Mouse (Mus musculus): Measurements from ENCODE around the gene Cacna1c.
"Not testable (repeated sequence)": the region's sequence is repeated elsewhere in the genome, so short reads cannot be mapped to it uniquely, and the experiment has no call there.

Cacna1c gene

DNA sequence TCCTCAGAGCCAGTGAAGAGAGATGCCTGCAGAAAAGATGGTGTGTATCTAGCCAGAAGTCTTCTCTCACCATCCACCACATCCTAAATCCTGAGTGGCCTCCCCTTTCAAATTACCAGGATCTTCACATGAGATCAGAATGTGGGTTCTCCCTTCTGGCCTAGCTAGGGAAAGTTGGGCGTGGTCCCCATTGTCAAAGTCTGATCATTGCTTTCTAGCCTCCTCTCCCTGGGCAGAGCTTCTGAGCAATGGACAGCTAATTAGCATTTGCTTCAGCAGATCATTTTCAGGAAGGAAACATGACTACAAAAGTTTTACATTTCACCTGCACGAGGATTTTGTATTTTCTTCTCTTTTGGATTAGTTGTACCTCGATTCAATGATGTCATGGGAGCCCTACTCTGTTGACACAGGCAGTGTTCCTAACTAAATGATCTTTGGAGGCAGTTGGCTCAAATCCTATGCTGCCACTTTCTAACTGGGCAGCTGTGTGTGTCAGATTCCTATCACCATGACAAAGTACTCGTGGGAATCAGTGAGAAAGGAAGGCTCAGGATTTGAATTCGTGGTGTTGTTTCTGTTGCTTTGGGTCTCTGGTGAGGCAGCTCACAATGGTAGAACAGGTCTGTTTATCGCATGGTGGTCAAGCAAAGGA lies 554.4 kb downstream of the Cacna1c start:
- no peak for DNase-seq

- DNase-seq: no peak
Observed at GRCm38 (mm10) chr6:118639816-118640215, 556.4 kb downstream of the Cacna1c start.

DNA sequence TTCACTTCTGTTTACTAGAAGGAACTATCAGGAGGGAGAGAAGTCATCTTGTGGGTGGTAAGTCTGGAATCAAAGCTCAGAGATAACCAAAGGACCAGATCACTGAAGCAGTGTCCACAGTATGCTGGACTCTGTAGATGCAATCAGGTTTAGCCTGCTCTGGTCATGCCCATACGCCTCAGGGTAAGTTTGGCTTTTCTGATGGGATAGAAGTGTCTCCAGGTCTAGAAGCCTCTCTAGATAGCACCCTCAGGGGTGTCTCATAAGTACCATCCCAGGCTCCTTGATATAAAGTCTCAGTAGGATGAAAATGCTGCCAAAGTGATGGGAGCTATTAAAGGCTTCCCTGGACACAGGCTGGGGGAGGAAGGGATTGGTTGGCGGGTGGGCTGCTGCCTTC lies 557.3 kb downstream of the Cacna1c start:
- no peak for DNase-seq

DNA sequence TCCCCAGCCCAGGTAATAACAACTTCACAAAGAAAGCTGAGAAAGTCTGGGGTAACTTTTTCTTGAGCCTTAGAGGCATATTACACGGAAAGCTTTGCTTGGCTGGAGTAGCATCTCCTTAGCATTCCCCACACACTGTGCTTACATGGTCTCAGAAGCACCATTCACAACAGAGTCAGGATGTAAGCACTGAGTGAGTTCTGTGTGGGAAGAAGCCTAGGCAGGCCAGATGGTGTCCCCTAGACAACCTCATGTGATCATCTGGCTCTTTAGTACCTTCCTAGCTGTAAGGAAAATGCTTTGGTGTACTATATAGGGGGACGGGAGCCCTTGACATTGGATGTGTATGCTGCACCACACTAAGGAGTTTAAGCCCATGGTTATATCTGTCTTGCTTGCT lies 563.7 kb downstream of the Cacna1c start:
- DNase-seq: no peak

- DNase-seq: no peak
Observed at GRCm38 (mm10) chr6:118630006-118630405, 566.2 kb downstream of the Cacna1c start.

- no peak for DNase-seq
Observed at GRCm38 (mm10) chr6:118626246-118626645, 570.0 kb downstream of the Cacna1c start.

GRCm38 (mm10) chr6:118623609-118624008 lies 572.6 kb downstream of the Cacna1c start:
- DNase-seq: no peak

DNA sequence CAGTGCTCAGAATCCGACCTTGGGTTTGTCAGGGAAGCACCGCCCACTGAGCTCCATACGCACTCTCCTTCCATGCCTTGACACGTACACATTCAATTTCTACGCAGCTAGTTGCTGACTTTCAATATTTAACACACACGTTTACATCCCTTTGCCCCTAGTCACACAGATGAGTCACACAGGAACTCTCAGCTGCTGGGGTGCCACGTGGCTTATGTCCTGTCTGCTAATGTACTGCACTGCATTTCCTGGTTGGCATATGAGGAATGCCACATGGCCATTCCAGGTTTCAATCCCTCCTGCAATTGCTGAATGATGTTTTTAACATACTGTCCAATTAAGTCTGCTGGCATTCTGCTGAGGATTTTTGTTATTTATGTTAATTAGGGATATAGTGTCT lies 574.4 kb downstream of the Cacna1c start:
- no peak for DNase-seq

GRCm38 (mm10) chr6:118621406-118621805 lies 574.8 kb downstream of the Cacna1c start:
- no peak for DNase-seq

DNA sequence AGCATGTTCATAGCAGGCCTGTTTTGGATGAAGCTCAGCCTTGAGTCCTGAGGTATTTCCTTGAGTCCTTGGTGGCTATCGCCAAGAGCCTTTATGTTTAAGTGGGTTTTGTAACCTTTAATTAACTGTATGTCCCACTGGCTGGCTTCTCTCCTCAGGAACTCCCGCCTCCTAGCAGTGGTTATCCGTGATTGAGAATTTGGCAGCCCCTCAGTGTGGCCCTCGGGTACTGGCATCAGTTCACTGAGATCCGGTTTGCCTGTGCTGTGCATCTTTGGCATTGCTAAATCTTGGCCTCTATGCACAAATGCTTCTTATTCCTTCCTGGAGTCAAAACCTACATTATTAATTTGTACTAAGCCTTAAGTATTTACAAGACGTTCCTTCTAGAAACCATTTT lies 587.3 kb downstream of the Cacna1c start:
- no peak for DNase-seq

GRCm38 (mm10) chr6:118605974-118606373 lies 590.2 kb downstream of the Cacna1c start:
- no peak for DNase-seq

- no peak for DNase-seq
Observed at GRCm38 (mm10) chr6:118603825-118604224, 592.4 kb downstream of the Cacna1c start.

GRCm38 (mm10) chr6:118595681-118596055 lies 600.5 kb downstream of the Cacna1c start:
- DNase-seq: no peak

DNA sequence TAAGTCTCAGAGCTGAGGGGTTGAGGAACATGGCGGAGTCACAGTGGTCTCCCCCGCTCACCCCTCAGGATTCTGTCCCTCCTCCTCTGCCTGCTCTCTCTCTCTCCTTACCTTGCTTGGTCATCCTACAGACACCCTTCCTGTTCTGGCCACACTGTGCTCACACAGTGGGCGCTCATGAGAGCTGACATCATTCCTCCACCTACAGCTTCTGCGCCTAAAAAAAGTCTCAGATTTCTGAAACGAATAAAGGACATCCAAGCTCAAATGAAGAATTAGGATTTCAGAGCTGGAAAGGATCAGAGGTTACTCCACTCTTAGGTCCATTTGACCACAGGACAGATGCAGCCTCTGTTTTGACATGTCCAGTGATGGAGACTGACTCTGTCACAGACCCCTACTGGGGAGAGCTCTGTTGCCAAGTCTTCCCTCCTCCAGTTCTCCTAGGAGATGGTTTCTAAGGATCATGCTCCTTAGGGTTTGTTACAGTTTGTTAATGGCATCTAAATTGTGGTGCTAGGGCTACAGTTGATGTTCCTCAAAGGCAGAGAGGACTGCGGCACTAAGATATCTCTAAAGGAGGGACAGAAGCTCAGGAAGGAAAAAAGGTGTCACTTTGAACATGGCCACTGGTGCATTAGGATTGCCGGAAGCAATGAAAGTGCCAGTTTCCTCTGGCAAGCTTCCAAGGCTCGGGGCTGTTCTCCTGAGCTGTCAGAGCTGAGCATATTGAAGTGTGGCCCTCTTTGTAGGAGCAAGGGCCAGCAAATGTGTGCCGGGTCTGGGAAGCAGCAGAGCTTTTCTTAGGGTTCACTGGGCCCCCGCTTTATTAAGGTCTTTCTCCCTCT lies 601.2 kb downstream of the Cacna1c start:
- DNase-seq: no peak

GRCm38 (mm10) chr6:118594070-118594469 lies 602.1 kb downstream of the Cacna1c start:
- DNase-seq: no peak

DNA sequence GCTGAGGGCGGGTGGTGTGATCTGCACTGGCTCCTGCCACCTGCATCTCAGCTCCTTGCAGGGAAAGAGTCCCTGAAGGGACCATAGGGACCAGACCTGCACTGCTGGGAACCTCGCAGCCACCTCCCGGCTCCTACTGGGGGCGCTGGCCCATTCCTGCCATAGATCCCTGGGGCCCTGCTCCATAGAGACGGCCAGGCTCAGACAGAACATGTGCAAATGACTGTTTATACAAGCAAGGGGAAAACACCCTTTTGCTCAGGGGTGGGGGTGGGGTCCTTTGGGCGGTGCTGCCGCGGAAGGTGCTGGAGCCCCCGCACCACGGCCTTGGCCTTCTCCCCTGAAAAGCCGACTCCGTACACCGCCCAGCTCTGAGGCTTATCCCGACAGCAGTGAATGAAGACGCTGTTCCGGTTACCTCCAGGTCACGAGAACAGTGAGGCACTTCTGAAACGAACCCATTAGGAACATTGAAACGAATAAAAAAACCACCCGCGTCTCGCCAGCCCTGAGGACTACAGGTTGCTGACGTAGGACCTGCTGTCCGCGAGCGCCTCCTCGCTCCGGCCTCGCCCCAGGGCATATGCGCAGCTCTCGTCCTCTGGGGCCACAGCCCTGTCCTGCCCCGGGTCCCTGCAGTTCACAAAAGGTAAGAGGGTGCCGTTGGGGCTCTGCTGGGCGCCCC lies 602.7 kb downstream of the Cacna1c start:
- DNase-seq: peak; percentile 39

GRCm38 (mm10) chr6:118592662-118593376 lies 603.4 kb downstream of the Cacna1c start:
- no peak for DNase-seq

DNA sequence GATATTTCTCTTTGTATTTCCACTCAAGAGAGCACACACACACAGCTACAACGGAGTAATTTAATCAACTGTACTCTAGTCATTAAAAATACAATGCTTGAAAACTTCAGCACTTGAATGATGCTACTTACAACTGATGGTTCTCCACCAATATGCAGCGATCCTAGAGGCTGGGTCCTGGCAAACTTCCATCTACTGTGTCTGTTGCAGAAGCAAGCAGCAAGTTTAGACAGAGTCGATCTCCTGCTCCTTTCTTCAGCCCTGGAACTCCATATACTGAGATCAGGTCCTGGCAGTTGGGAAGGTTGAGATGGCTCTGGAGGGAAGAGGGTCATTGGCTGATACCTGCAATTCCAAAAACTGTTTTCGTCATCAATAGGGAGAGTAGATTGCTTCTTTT lies 617.5 kb downstream of the Cacna1c start:
- DNase-seq: not testable (repeated sequence)

- no peak for DNase-seq
Observed at GRCm38 (mm10) chr6:118574351-118574750, 621.9 kb downstream of the Cacna1c start.

DNA sequence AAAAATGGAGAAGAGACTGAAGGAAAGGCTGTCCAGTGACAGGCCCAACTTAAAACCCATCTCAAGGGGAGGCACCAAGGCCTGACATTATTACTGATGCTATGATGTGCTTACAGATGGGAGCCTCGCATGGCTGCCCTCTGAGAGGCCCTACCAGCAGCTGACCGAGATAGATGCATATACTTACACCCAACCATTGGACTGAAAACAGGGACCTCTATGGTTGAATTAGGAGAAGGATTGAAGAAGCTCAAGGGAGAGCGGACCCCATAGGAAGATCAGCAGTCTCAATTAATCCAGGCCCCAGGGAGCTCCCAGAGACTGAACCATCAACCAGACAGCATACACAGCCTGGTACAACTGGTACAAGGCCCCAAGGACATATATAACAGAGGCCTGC lies 628.4 kb downstream of the Cacna1c start:
- no peak for DNase-seq

GRCm38 (mm10) chr6:118561745-118562609 lies 634.2 kb downstream of the Cacna1c start, which contains the start of gene Ankrd26:
TSS of gene Ankrd26 (minus strand) at chr6:118562226.
- peak; percentile 95 for DNase-seq

DNA sequence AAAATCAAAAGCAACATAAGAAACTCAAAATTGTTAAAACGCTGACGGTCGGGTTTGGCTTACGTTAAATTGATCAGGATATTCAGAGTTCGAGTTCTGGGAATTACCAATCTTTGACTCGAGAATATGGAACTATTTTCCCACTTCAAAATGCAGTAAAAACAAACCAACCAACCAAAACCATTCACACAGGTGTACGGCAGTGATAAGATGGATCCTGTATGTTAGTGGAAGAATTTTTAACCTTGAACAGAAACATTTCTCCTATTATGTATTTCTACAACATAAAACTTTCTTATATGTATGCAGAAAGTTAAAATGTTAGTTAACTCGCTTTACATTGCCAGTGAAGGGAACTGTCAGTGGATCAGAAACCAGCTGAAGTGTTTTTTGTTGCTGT lies 635.0 kb downstream of the Cacna1c start:
- no peak for DNase-seq
